Mouse (Mus musculus): Measurements from ENCODE around the gene Hhipl1.
A peak's percentile ranks its signal among the peaks of the same experiment; 100 is the strongest.

Gene Hhipl1

GRCm38 (mm10) chr12:108305812-108306794 lies at the start of gene Hhipl1:
TSS of gene Hhipl1 (plus strand) at chr12:108306270.
- DNase-seq (ENCODE audit: low spot score), result peak; percentile 40

DNA sequence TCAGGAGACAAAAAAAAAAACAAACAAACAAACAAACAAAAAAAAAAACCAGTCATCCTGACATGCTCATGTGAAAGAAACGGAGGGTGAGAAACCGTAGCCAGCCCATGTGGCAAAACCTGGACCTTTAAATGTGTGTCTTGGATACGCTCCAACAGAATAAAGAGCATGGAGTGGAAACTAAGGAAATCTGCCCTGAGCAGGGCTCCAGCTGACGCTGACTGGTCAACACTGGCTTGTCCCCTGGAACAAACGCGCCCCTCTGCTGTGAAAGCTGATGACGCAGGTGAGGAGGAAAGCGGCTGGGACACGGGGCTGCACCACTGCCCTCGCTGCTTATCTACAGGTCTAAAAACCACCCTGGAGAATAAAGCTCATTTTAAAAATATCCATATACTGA lies 49.3 kb upstream of the Hhipl1 start:
- no peak for DNase-seq (ENCODE audit: low spot score)

- DNase-seq (ENCODE audit: low spot score), result no peak
Measured at GRCm38 (mm10) chr12:108259322-108260049, 46.6 kb upstream of the Hhipl1 start.

DNA sequence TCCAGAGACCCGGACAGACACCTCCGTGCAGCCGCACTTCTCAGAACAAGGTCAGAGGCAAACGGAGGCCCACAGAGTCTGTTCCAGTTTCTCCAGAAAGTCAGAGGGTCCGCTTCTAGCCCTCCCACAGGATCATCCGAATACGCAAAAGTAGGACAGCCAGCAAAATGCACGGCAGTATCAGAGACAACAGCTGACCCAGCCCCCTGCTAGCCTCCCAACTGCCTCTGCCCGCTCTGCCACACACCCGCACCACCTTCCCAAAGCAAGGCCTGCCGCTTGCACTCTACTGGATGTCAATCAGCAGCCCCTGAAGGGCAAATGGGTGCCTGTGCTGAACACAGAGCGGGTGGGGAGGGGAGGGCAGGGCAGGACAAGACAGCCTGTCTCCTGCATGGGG lies 45.1 kb upstream of the Hhipl1 start:
- no peak for DNase-seq (ENCODE audit: low spot score)

- DNase-seq (ENCODE audit: low spot score), result no peak
Measured at GRCm38 (mm10) chr12:108264918-108265317, 41.2 kb upstream of the Hhipl1 start.

- DNase-seq (ENCODE audit: low spot score), result no peak
Measured at GRCm38 (mm10) chr12:108265831-108266619, 40.0 kb upstream of the Hhipl1 start.

DNA sequence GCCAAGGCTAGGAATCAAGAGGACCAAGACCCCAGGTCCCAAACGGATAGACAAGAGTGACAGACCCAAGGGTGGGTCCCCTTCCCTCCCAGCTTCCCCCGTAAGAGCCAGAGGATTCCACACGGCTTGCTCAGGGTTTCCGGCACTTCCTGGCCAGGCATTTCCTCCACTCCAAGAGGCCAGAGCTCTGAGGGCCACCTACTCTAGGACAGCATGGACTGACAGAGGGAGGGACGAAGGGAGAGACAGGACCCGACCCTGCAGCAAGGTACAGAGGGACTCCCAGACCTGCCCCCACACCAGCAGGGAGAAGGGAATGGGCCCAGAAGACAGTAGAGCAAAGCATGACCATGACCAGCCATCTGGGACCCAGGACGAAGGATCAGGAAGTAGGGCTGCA lies 38.4 kb upstream of the Hhipl1 start:
- DNase-seq (ENCODE audit: low spot score), result no peak

GRCm38 (mm10) chr12:108268970-108269369 lies 37.1 kb upstream of the Hhipl1 start:
- no peak for DNase-seq (ENCODE audit: low spot score)

DNA sequence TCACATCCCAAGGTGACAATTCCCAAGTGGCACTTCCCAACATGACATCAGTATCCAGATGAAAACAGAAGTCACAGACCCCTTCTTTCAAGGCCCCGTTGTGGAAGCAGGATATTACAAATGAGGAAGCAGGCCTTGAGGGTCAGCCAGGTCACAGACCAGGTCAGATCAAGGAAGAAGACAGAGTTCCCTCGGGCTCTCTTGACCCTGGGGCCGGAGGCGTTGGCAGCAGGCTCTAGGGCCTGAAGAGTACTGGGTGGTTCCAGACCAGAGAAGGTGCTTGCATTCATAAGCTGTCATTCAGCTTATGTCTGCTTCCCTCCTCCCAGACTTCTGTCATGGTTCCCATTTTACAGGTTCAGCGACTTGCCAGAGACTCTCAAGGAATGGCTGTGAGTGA lies 36.4 kb upstream of the Hhipl1 start:
- no peak for DNase-seq (ENCODE audit: low spot score)

DNA sequence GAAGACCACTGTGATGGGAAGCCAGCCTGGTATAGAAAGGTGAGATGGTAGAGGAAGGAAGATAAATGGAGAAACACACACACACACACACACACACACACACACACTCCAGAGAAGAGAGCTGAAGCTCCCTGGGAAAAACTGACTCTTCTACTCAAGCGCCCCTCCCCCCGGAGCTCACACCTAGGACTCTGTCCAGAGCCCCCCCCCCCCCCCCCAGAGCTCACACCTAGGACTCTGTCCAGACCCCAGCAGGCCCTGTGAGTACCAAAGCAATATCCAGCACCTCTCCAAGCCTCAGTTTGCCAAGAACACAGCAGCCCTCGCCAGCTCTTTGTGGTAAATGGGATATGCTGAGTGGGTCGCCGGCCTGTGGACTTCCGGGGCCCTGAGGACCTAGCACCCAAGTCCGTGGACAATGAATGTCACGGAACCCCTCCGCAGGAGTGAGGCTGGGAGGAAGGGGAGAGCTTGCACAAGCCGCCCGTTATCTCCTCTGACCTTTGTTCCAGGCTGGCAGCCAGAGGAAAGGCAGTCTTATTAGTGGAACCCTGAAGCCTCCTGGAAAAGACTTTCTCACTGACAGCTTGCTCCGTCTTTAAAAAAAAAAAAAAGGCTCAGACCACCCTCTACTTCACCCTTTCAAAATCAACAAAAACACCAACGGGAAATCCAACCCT lies 35.7 kb upstream of the Hhipl1 start:
- DNase-seq (ENCODE audit: low spot score), result no peak

GRCm38 (mm10) chr12:108271351-108272142 lies 34.5 kb upstream of the Hhipl1 start:
- DNase-seq (ENCODE audit: low spot score), result no peak

DNA sequence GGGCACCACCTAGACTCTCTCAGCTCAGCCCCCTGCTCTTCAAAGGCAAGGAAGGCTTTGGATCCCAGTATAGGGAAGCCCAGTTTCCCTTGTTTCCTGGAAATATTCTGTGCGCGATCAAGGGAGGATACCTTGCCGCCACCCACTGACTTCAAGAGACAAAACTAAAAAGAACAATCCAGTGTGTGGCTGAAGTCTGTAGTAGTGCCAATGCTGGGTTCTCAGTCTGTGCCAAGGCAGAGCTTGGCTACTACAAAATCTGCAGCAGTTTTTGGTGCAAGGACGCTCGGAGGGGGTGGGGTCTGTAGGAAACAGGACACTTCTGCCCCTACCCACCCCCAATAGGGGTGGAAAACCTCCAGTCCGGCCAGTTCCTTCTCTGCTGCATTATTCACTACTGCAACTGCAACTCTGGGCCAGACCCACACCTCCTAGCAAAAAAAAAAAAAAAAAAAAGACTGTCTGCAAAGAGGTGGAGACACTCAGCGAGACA lies 33.9 kb upstream of the Hhipl1 start:
- DNase-seq (ENCODE audit: low spot score), result no peak

DNA sequence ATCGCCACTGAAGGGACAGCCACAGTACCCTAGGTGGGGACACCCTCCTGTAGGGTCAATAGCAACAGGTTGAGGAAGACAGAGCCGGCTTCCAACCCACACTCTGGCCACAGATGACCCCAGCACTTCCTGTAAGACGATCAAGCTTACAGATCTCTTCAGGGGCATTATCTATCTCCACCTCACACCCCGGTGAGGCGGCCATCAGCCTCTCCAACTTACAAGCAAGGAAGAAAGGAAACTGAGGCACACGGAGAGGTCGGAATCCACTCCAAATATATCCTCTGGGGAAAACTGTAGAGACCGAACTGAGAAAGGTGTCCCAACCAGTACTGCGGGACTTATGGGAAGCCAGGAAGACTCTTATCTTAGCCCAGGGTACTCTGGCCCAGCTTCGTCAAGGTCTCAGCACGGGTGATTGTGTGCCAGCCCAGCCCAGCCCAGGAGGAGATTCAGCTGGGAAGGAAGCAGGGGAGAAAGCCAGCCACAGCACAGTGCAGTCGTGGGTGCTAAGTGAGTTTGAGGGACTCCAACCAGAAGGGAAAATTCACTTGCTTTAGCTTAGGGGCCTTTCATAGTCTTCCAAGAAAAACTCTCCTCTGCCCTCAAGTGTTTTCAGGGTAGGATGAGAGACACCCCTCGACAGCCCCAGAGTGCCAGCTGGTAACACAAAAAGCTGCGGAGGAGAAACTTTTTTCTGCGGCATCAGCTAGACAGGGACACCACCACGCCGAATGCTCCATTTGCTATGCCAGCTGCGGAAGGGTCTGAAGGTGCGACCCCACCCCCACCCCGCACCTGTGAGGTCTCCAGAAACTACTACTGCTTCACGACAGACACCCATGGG lies 32.4 kb upstream of the Hhipl1 start:
- no peak for DNase-seq (ENCODE audit: low spot score)

DNA sequence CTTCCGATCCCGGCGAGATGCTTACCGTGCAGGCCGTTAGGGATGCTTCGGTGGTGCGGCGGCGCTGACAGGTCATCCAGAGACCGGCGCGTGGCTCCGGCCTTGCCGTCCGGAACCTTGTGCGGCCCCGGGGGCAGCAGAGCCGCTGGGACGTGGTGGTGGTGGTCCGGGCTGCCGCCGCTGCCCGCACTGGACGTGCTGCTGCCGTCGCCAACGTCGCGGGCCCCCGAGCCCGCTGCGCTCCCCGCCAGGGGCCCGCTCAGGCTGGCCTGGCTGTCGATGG lies 31.8 kb upstream of the Hhipl1 start:
- DNase-seq (ENCODE audit: low spot score), result no peak

DNA sequence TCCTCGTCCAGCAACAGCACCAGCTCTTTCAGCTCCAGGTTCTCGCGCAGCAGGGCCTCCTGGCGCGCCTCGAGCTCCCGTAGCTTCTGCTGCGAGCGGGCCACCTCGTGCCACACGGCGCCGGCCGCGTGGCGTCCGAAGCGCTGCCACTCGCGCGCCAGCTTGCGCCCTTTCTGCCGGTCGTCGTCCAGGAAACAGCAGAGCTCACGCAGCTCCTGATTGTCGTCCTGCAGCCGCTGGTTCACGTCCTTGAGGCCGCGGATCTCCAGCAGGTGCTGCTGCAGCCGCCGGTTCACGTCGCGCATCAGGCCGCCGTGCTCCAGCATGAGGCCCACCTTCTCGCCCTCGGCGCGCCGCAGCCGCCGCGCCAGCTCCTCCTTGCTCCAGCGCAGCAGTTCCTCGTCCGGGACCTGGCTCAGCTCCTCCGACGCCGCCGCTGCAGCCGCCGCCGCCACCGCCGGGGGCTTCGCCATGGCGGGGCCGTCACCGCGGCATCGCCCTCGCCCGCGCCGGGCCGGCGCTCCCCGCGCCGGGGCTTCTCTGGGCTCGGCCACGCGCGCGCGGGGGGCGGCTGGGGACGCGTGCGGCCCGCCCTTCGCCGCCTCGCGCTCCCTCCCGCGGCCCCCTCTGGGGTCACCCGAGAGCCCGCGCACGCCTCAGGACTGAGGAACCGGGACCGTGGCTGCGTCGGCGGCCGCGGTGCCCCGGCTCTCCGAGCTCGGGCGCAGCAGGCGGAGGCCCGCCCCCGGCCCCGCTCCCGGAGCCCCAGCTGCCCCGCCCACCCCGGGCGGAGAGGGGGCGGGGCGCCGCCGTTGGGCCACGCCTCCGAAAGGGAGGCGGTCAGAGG lies 31.2 kb upstream of the Hhipl1 start, which contains the start of gene Ccdc85c:
Gene Ccdc85c (minus strand): TSS at position 765 of the 847 bp plus-strand sequence.
- peak; percentile 51 for DNase-seq (ENCODE audit: low spot score)

DNA sequence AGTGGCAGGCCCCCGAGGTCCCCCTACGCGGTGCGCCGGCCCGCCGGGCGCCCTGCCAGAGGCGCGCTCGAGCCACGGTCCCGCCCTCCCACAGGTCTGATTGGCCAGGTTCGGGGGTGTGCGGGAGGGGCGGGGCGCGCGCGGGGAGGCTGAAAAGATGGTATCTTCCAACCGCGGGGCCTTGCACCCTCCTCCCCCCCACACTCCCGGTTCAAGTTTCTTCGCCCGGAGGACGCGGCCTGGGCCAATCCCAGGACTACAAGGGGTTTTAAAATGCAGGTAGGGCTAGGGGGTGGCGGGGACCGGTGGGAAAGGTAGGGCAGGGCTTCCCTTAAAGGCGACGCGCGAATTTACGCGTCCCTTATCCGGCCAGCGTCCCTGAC lies 30.6 kb upstream of the Hhipl1 start:
- peak; percentile 97 for DNase-seq (ENCODE audit: low spot score)

- DNase-seq (ENCODE audit: low spot score), result peak; percentile 54
Measured at GRCm38 (mm10) chr12:108275920-108276822, 29.9 kb upstream of the Hhipl1 start.

DNA sequence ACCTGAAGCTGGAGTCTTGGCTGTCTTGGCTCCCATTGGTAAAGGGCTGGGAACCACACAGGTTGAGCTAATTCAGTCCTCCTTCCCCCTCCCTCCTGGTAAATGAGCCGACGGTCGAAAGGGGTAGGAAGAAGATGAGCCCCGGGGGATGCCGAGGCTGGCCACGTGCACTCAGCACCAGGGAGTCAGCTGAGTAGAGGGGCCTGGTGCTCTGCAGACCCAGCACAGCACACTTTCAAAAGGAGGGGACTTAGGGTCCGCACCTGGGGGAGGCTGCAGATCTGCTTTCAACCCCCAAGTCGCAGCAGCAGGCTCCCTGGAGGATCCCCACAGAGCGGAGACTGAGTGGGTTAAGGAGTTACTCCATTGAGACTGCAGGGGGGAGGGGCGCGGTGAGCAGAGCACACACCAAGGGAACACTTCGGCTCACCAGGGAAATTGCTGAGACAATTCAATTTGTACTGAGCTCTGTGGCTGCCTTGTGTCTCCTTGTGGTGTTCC lies 28.7 kb upstream of the Hhipl1 start:
- DNase-seq (ENCODE audit: low spot score), result no peak

Measured in urinary bladder, postnatal 14 days (tissue).